Mouse (Mus musculus) liver, postnatal 0 days (tissue): ENCODE results near the gene Arrb2. TPM values are rescaled to one million over a fixed set of nuclear protein-coding genes. Genes with fewer than 3 reads are reported as not detected.
"Not testable (repeated sequence)": the region's sequence is repeated elsewhere in the genome, so short reads cannot be mapped to it uniquely, and the experiment has no call there.

Experiments used
- ATAC-seq: fragments of 200-750 bp; cut with Nextera tagmentation; 2 replicates; pipeline ENCODE4 v1.8.0; 2017; ENCODE audit warnings: mild to moderate bottlenecking, moderate library complexity
- DNase-seq: peaks from one replicate; pipeline ENCODE4 v3.0.0-alpha.2; 2016
- H3K27ac ChIP-seq: fragments of 300-500 bp; sonication (generic); 2 replicates; pipeline ENCODE4 v1.5.1; 2014; ENCODE audit warnings: antibody characterized with exemption, moderate library complexity, mild to moderate bottlenecking, low read depth
- H3K27me3 ChIP-seq: fragments of 300-500 bp; sonication (generic); 2 replicates; pipeline ENCODE4 v1.6.1; 2014; ENCODE audit warnings: low read length, control low read depth, mixed read lengths; ENCODE audit not compliant: insufficient read depth
- H3K36me3 ChIP-seq: fragments of 300-500 bp; sonication (generic); replicated peaks from 2 replicates; pipeline ENCODE4 v1.6.1; 2014; ENCODE audit warnings: mild to moderate bottlenecking, control low read depth, low read length, moderate library complexity, mixed read lengths; ENCODE audit not compliant: insufficient read depth
- H3K4me1 ChIP-seq: fragments of 300-500 bp; sonication (generic); 2 replicates; pipeline ENCODE4 v1.6.1; 2014; ENCODE audit warnings: antibody characterized with exemption, mild to moderate bottlenecking, control low read depth; ENCODE audit not compliant: insufficient read depth
- H3K4me2 ChIP-seq: fragments of 300-500 bp; sonication (generic); 2 replicates; pipeline ENCODE4 v1.6.1; 2014; ENCODE audit warnings: low read depth, mild to moderate bottlenecking, low read length, moderate library complexity, mixed read lengths
- H3K4me3 ChIP-seq: fragments of 300-500 bp; sonication (generic); 2 replicates; pipeline ENCODE4 v1.5.1; 2014; ENCODE audit warnings: low read depth, low read length
- H3K9ac ChIP-seq: fragments of 300-500 bp; sonication (generic); replicated peaks from 2 replicates; pipeline ENCODE4 v1.6.1; 2014; ENCODE audit warnings: mild to moderate bottlenecking, moderate library complexity
- H3K9me3 ChIP-seq: fragments of 300-500 bp; sonication (generic); 2 replicates; pipeline ENCODE4 v1.6.1; 2016; ENCODE audit warnings: mild to moderate bottlenecking, control low read depth, low read length, mixed read lengths
- CTCF ChIP-seq: sonication (generic); IDR thresholded peaks from 2 replicates; pipeline ENCODE4 v1.5.1; 2016; ENCODE audit warnings: antibody characterized with exemption, low read depth
- EP300 ChIP-seq: IDR thresholded peaks from 2 replicates; pipeline ENCODE4 v1.6.1; 2016; ENCODE audit warnings: antibody characterized with exemption, low read depth, mild to moderate bottlenecking
- WGBS: fragments of 180-500 bp; shearing (Covaris S2); extraction: QIAGEN DNeasy Blood & Tissue Kit; methylation state at CpG from one replicate; pipeline ENCODE4 v1.1.7; 2014; ENCODE audit not compliant: insufficient replicate concordance; 5-methylcytosine and 5-hydroxymethylcytosine counted together
- polyA plus RNA-seq: library from polyadenylated mRNA; unstranded; fragments of >200 nt; fragmentation: Nextera tagmentation; extraction: Ambion mirVana; gene quantifications from 2 replicates; pipeline ENCODE4 v1.2.1, GENCODE M21; 2015

The Arrb2 gene
- polyA plus RNA-seq, 1 experiment from 2014 or later = 21.8 TPM

- DNase-seq (no peak), ATAC-seq (no peak)
- Histone ChIP-seq H3K9ac (no peak overlapping the region), H3K4me3 (no peak overlapping the region), H3K27me3 (peaks cover 30% of the 10 kb centered on the region), H3K4me1 (no peaks in the 10 kb centered on the region), H3K9me3 (no peaks in the 10 kb centered on the region), H3K36me3 (no peaks in the 10 kb centered on the region), H3K4me2 (no peak overlapping the region), H3K27ac (no peak overlapping the region)
- 31% methylated on average over 16 of the region's 16 CpGs for WGBS
- TF ChIP-seq EP300 (no peak), CTCF (no peak)
Observed at GRCm38 (mm10) chr11:70465211-70465610, 32.8 kb downstream of the Arrb2 start.

- Histone ChIP-seq H3K9ac (no peak overlapping the region), H3K4me1 (no peaks in the 10 kb centered on the region), H3K4me3 (peak overlapping the region; percentile 14), H3K27me3 (peaks cover 24% of the 10 kb centered on the region), H3K27ac (no peak overlapping the region), H3K4me2 (peak overlapping the region; percentile 46), H3K36me3 (no peaks in the 10 kb centered on the region), H3K9me3 (no peaks in the 10 kb centered on the region)
- WGBS = 43% methylated on average over 23 of the region's 23 CpGs
- DNase-seq (no peak), ATAC-seq (no peak)
- TF ChIP-seq CTCF (no peak), EP300 (no peak)
Observed at GRCm38 (mm10) chr11:70465824-70466223, 33.4 kb downstream of the Arrb2 start.

DNA sequence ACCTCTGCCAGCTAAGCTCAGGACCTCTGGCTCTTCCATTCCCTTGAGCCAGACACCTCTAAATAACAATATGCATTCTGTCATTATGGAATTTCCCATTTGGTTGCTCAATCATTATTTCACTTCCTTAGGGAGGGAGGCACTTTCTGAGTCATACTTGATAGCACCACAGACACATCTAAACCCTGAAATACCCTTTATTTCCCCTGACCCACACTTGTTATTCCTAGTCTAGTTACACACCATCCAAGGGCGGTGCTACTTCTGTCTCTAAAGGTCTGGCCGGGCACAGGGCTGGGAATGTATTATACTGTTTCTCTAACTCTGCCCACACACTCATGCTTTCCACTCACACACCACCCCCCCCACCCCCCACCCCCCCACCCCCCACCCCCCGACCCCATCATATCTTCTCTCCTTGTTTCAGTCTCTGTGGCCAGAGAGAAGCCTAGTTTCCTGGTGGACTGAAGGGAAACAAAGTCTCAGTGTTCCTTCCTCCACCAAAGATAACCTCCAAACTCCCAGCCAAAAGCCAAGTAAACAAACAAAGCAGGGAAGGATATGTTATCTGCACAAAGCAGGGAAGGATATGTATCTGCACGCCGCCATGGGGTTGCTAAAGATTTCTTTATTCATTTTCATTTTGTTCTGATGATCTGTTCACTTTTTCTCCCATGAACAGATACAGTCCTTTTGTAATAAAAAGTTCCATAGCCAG is 35.6 kb downstream of the Arrb2 start:
- 54% methylated on average over 5 of the region's 5 CpGs for WGBS
- no peaks in the 10 kb centered on the region for H3K36me3 ChIP-seq
- H3K4me1 ChIP-seq = no peaks in the 10 kb centered on the region
- ATAC-seq = peak; percentile 38; the same call in 1 of the 2 replicates
- H3K9me3 ChIP-seq = no peaks in the 10 kb centered on the region
- H3K4me3 ChIP-seq = no peak overlapping the region
- peak overlapping the region; percentile 66; the same call in 1 of the 2 replicates for H3K27ac ChIP-seq
- H3K9ac ChIP-seq = no peak overlapping the region
- H3K27me3 ChIP-seq = peaks cover 24% of the 10 kb centered on the region
- no peak for TF ChIP-seq EP300
- no peak for TF ChIP-seq CTCF
- DNase-seq = no peak
- no peak overlapping the region for H3K4me2 ChIP-seq

DNA sequence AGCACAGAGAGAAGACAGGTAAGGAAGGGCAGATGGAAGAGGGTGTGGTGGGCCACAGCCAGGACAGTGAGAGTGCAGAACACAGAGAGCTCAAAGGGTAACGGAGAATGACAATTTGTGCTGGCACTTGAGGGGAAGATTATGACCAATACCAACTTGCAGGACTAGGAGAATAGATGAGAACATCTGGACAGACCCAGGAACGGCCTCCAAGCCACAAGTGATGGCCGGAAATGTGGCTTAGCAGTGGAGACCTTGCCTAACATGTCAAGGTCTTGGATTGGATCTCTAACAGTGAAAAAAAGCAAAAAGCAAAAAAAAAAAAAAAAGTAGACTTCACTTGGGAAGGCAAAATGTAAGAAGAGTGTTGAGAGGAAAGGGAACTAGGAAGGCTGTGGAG is 37.3 kb downstream of the Arrb2 start:
- Histone ChIP-seq H3K27ac (no peak overlapping the region), H3K27me3 (peaks cover 17% of the 10 kb centered on the region), H3K4me2 (no peak overlapping the region), H3K9me3 (no peaks in the 10 kb centered on the region), H3K36me3 (no peaks in the 10 kb centered on the region), H3K4me3 (no peak overlapping the region), H3K9ac (no peak overlapping the region), H3K4me1 (no peaks in the 10 kb centered on the region)
- no peak for ATAC-seq
- TF ChIP-seq EP300 = no peak
- TF ChIP-seq CTCF = no peak
- DNase-seq = no peak
- 77% methylated on average over 3 of the region's 3 CpGs for WGBS

- DNase-seq = no peak
- no peak for TF ChIP-seq CTCF
- TF ChIP-seq EP300 = no peak
- ATAC-seq = no peak
Observed at GRCm38 (mm10) chr11:70472716-70473115, 40.3 kb downstream of the Arrb2 start.

DNA sequence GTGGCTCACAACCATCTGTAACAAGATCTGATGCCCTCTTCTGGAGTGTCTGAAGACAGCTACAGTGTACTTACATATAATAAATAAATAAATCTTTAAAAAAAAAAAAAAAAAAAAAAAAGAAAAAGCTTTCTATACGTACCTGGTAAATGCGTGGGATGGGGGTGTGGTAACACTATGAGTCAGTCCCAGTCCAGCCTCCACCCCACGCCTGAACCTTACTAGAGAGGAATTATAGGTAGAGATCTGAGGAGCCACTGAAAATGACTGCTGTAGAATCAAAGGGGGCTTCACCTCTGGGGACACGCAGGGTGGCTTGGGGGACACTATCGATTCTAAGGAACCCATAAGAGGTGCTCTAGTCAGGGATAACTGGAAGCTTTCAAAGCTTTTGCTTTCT is 40.9 kb downstream of the Arrb2 start:
- H3K9ac ChIP-seq, H3K27me3 ChIP-seq, H3K4me2 ChIP-seq, DNase-seq, H3K4me1 ChIP-seq, H3K27ac ChIP-seq, H3K4me3 ChIP-seq, H3K36me3 ChIP-seq, H3K9me3 ChIP-seq, ATAC-seq: not testable (repeated sequence)
- 78% methylated on average over 5 of the region's 5 CpGs for WGBS

More at GRCm38 (mm10) chr11:70472716-70473115, 40.3 kb downstream of the Arrb2 start:
- H3K4me1 ChIP-seq = no peaks in the 10 kb centered on the region
- H3K36me3 ChIP-seq = no peaks in the 10 kb centered on the region
- no peak overlapping the region for H3K4me2 ChIP-seq
- H3K9ac ChIP-seq = no peak overlapping the region
- no peaks in the 10 kb centered on the region for H3K27me3 ChIP-seq
- no peak overlapping the region for H3K4me3 ChIP-seq
- H3K9me3 ChIP-seq = no peaks in the 10 kb centered on the region
- H3K27ac ChIP-seq = no peak overlapping the region
